Mouse (Mus musculus): ENCODE measurements around the gene Prune1.

DNA sequence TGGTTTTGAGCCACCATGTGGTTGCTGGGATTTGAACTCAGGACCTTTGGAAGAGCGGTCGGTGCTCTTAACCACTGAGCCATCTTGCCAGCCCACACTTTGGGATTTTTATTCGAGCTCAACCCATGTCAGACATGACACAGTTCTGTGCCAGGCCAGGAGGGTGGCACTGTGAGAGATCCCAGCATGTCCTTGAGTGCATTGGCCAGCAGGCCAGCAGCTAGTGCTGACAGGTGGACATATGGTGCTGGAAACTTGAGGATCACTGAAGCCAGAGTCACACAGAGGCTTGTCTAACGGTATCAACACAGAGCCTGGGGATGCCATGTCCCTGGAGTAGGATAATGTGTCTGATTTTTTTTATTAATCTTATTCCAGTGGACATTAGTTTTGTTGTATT is 7.5 kb upstream of the Prune1 start:
- TF ChIP-seq CTCF (IDR thresholded peaks at IDR 0.05; ENCODE audit: insufficient read depth, low read length) = no peak
- no peak for TF ChIP-seq POLR2A (IDR thresholded peaks at IDR 0.05; ENCODE audit: borderline replicate concordance, extremely low read depth, low read depth, low read length)

Measured in lung, adult 2 months (tissue).